Mouse (Mus musculus) right cerebral cortex, postnatal 14 days (tissue): ENCODE results near the gene Olfr250.
"Not testable (repeated sequence)": the region's sequence is repeated elsewhere in the genome, so short reads cannot be mapped to it uniquely, and the experiment has no call there.

Source experiments
- DNase-seq: peaks from one replicate; pipeline ENCODE4 v3.0.0; 2022

Gene Olfr250

DNA sequence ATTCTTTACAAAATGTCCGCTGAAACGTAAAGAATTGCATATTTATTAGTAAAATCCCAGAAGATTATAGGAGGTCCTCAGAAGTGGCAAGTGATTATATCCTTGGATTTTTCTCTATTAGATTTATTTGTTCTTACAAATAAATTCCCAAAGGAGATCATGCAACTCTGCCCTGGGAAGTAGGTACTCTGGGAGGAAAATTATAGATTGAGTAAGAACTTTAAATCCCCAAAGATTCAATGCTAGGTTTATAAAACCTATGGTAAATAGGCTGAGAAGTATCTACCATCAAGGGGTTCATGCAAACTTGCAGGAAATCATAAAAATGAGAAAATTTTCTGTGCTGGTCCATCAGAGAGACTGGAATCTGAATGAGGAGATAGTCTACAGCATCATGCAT, at the start of gene Olfr250:
TSS of gene Olfr250 (plus strand) at position 301 of the 400 bp plus-strand sequence.
- no peak for DNase-seq

DNA sequence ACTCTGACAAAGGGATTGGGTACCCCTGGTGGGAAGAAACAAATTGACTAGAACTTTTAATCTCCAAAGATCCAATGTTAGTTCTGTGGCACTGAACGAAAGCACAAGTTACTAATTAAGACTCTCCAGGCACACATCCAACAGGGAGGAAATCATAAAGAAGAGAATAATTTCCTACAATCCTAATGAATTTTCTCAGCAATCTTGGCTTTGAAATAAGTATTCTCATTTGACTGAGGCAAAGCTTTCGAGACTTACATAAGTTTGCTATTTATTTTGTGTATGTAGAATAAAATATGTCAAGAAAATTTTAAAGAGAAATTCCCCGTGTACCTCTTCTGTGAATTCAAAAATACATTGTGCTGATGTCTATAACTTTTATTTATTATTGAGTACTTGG, 37.9 kb upstream of the Olfr250 start, which contains the start of gene Olfr25:
TSS of gene Olfr25 (plus strand) at position 301 of the 400 bp plus-strand sequence.
- DNase-seq: no peak

DNA sequence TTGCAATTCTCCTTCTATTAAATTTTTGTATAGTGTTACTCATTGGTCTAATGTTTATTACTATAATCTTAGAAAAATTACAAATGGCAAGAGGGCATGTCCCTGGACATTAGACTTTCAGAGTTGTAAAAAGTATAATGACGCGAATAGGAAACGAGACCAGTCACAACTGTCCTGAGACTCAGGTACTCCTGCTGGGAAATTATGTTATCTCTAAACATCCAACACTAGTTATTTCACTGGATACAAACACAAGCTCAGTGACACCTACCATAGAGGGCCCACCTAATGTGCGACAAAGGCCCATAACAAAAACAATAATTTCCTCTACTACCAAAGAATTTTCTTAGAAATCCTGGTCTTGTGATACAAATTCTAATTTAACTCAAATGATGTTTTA, 18.6 kb upstream of the Olfr250 start, which contains the start of gene Olfr898:
TSS of gene Olfr898 (plus strand) at position 301 of the 400 bp plus-strand sequence.
- DNase-seq: no peak

DNA sequence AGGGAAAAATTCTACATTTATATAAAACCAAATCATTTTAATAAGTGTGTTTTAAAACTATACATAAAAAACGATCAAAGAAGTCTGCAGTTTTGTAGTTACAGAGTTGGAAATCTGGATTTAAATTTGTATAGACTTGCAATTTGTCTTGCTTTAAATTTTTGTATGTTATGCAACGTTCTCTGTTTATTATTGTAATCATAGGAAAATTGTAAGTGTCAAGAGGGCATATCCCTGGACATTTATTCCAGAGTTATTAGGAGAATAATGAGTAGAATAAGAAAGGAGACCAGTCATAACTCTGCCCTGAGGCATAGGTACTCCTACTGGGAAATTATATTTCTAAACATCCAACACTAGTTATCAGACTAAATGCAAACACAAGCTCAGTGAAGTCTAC, 10.1 kb downstream of the Olfr250 start, which contains the start of gene Olfr251:
TSS of gene Olfr251 (plus strand) at position 301 of the 400 bp plus-strand sequence.
- no peak for DNase-seq

DNA sequence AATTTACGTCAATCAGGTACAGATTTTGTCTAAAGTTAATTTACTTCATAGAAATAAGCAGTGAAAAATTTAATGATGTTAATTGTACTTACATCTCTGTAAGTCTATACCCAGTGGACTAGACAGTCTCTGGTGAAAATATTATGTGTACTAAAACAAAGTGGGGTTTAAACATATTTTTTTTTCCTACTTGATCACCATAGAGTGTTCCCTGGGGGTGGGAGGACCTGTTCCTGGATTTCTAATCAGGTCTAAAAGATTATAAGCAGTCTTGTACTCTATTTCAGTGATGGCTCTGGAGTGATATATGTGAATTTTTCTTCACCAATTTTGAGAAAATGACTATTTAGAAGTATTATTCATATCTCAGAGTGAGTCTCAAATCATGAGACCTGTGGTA, 34.7 kb downstream of the Olfr250 start, which contains the start of gene Olfr147:
TSS of gene Olfr147 (plus strand) at position 301 of the 400 bp plus-strand sequence.
- no peak for DNase-seq

DNA sequence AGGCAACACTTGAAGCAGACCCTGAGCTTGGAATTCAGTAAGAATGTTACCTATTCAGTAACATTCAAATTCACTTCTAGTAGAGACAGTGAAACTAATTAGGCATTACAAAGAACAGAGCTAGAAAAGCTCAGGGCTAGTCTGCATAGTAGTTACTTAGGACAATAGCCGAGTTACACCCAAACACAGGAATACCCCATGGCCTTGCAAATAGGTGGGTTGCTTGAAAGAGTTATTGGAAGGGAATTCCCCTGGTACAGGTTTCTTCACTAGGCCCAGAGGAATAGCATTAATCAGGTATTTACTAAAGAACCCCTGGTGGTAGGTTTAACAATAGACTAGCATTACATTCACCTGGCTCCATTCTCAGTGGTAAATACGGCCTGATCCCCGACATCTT, 40.8 kb downstream of the Olfr250 start:
- DNase-seq: not testable (repeated sequence)

DNA sequence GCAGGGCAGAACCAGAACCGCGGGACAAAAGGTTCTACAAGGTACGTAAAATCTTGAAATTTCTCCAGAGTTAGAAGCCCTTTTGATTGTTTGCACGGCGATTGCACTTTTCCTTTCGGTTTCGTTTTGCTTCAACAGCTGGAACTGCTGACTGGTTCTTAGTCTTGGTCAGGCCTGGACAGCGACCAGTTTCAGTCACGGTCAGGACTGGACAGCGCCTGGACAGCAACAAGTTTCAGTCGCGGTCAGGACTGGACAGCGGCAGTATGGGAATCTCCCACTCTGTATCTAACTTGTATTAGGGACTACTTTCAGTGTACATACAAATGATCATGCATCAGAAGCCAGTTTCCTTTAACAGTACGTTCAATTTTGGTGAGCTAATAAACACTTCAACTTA, 46.8 kb downstream of the Olfr250 start:
- DNase-seq: not testable (repeated sequence)
